Mouse (Mus musculus) forebrain, embryonic 11.5 days (tissue): ENCODE data around the gene Ano6. TPM values are rescaled to one million over a fixed set of nuclear protein-coding genes. Genes with fewer than 3 reads are reported as not detected.

Source experiments
- ATAC-seq: fragments of 200-750 bp; cut with Nextera tagmentation; replicated peaks from 2 replicates; pipeline ENCODE4 v1.8.0; 2017; ENCODE audit warnings: moderate TSS enrichment; ENCODE audit not compliant: low FRiP score
- DNase-seq: peaks from one replicate; pipeline ENCODE4 v3.0.0-alpha.2; 2017; ENCODE audit warnings: low spot score
- H3K27ac ChIP-seq: fragments of 300-500 bp; sonication (generic); 2 replicates; pipeline ENCODE4 v1.5.1; 2014; ENCODE audit warnings: low read depth, low read length
- H3K27me3 ChIP-seq: fragments of 300-500 bp; sonication (generic); 2 replicates; pipeline ENCODE4 v1.6.1; 2014; ENCODE audit warnings: mild to moderate bottlenecking, low read length, mixed read lengths; ENCODE audit not compliant: control insufficient read depth, insufficient read depth
- H3K36me3 ChIP-seq: fragments of 300-500 bp; sonication (generic); 2 replicates; pipeline ENCODE4 v1.6.1; 2014; ENCODE audit warnings: mild to moderate bottlenecking, low read length, moderate library complexity, mixed read lengths; ENCODE audit not compliant: control insufficient read depth, insufficient read depth
- H3K4me1 ChIP-seq: fragments of 300-500 bp; sonication (generic); replicated peaks from 2 replicates; pipeline ENCODE4 v1.6.1; 2014; ENCODE audit warnings: low read length, mixed read lengths; ENCODE audit not compliant: control insufficient read depth, insufficient read depth
- H3K4me2 ChIP-seq: fragments of 300-500 bp; sonication (generic); 2 replicates; pipeline ENCODE4 v1.6.1; 2014; ENCODE audit warnings: low read depth, mild to moderate bottlenecking, low read length, moderate library complexity, mixed read lengths; ENCODE audit not compliant: severe bottlenecking
- H3K4me3 ChIP-seq: fragments of 300-500 bp; sonication (generic); 2 replicates; pipeline ENCODE4 v1.5.1; 2014; ENCODE audit warnings: low read depth, low read length
- H3K9ac ChIP-seq: fragments of 300-500 bp; sonication (generic); 2 replicates; pipeline ENCODE4 v1.6.1; 2014; ENCODE audit warnings: low read length
- H3K9me3 ChIP-seq: fragments of 300-500 bp; sonication (generic); 2 replicates; pipeline ENCODE4 v1.6.1; 2016; ENCODE audit warnings: low read length, mixed read lengths; ENCODE audit not compliant: control insufficient read depth
- WGBS: fragments of 180-500 bp; shearing (Covaris S2); extraction: QIAGEN DNeasy Blood & Tissue Kit; methylation state at CpG from one replicate; pipeline ENCODE4 v1.1.7; 2014; 5-methylcytosine and 5-hydroxymethylcytosine counted together
- polyA plus RNA-seq: library from polyadenylated mRNA; unstranded; fragments of >200 nt; fragmentation: Nextera tagmentation; extraction: Ambion mirVana; gene quantifications from 2 replicates; pipeline ENCODE4 v1.2.1, GENCODE M21; 2014

Gene Ano6
- polyA plus RNA-seq, 1 experiment from 2014 or later, result 40.3 TPM

DNA sequence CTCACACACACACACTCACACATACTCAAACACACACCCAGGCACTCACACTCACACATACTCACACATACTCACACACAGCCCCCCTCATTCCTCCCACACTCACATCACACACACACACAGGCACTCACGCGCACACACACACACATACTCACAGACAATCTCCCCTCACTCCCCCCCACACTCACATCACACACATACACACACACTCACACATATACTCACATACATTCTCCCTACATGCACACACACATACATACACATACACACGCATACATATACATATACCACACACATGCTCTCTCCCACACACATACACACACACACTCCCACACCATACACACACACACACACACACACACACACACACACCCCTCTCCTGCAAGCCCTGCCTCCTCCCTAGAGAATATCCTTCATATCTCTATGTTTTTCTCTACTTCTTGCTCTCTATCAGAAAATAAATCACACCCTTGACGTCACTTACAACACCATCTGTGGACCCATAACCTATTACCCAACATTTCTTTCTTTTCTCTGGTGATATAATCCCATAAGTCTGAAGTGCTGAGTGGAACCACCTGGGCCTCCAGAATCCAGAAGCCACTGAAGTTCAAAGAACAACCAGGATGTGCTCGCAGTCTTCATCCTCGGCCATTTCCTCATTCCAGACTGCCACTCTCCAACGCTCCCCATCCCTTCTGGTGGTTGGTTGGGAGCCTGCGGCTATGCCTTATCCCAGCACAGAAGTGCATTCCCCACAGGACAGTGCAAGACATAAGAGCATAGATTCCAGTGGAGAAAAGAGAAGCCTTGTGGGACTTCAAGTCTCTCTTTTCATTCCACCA lies 38.6 kb upstream of the Ano6 start:
- H3K4me1 ChIP-seq, result no peaks in the 10 kb centered on the region
- no peak overlapping the region for H3K4me3 ChIP-seq
- H3K27ac ChIP-seq, result no peak overlapping the region
- DNase-seq, result no peak
- H3K4me2 ChIP-seq, result no peak overlapping the region
- ATAC-seq, result no peak
- no peaks in the 10 kb centered on the region for H3K27me3 ChIP-seq
- H3K36me3 ChIP-seq, result no peaks in the 10 kb centered on the region
- no peak overlapping the region for H3K9ac ChIP-seq
- no peaks in the 10 kb centered on the region for H3K9me3 ChIP-seq
- 94% methylated on average over 8 of the region's 8 CpGs for WGBS

DNA sequence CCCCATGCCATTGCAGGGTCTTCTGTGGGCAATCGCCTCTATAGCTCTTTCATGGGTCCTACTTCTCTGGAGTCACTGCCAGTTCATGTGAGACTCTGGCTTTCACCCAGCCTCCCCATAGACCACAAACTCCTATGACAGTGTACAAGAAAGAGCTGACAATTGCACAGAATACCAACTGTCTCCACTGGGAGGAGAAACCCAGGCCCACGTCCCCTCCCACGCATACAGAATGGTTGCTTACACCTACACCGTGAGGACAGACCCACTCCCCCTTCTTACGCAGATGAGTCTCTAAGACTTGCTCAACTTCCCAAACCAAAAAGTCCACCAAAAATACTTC lies 38.0 kb upstream of the Ano6 start:
- Histone ChIP-seq H3K27ac (no peak overlapping the region), H3K4me1 (no peaks in the 10 kb centered on the region), H3K27me3 (no peaks in the 10 kb centered on the region), H3K9ac (no peak overlapping the region), H3K9me3 (no peaks in the 10 kb centered on the region), H3K36me3 (no peaks in the 10 kb centered on the region), H3K4me2 (no peak overlapping the region), H3K4me3 (no peak overlapping the region)
- DNase-seq (no peak), ATAC-seq (no peak)
- 88% methylated on average over 5 of the region's 5 CpGs for WGBS

DNA sequence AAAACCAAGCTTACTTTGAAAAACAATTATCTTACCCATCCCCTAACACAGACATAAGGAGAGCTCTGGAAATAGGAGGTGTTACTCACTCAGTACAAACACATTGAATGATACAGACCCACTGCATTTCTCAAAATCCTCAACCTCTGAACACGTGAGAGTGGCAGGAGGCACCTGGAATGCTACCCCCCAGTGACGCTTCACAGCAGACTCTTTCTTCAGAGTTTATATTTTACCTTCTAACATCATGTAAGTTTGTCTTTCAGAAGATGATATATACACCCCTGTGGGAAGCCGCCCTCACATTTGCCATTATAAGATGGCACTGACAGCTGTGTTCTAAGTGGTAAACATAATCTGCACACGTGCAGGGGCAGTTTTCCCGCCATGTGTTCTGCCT lies 37.6 kb upstream of the Ano6 start:
- no peak overlapping the region for H3K4me2 ChIP-seq
- no peaks in the 10 kb centered on the region for H3K27me3 ChIP-seq
- no peaks in the 10 kb centered on the region for H3K36me3 ChIP-seq
- DNase-seq, result no peak
- ATAC-seq, result no peak
- no peaks in the 10 kb centered on the region for H3K4me1 ChIP-seq
- H3K9me3 ChIP-seq, result no peaks in the 10 kb centered on the region
- WGBS, result 84% methylated on average over 4 of the region's 5 CpGs
- no peak overlapping the region for H3K27ac ChIP-seq
- no peak overlapping the region for H3K9ac ChIP-seq
- H3K4me3 ChIP-seq, result no peak overlapping the region

DNA sequence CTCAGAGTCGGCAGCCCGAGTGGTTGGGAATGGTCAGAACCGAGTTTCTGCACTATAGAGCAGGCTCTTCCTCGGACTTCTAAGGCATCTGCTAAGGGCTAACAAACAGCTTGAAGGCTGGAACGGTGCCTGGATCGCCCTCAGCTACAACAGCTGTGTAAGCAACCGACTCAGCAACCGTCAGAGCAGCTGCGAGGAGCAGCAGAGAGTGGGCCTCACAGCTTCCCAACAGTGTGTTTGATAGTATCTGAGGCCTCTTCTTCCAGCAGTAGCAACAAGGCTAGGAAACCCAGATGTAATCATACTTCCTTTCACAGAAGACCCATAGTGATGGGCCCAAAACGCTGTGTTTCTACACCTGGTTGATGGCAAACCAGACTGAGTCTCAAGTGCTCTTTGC lies 33.5 kb upstream of the Ano6 start:
- DNase-seq (no peak), ATAC-seq (no peak)
- Histone ChIP-seq H3K27me3 (no peaks in the 10 kb centered on the region), H3K36me3 (no peaks in the 10 kb centered on the region), H3K9ac (no peak overlapping the region), H3K4me1 (no peaks in the 10 kb centered on the region), H3K9me3 (no peaks in the 10 kb centered on the region), H3K4me2 (no peak overlapping the region), H3K4me3 (no peak overlapping the region), H3K27ac (no peak overlapping the region)
- WGBS, result 81% methylated on average over 10 of the region's 10 CpGs

DNA sequence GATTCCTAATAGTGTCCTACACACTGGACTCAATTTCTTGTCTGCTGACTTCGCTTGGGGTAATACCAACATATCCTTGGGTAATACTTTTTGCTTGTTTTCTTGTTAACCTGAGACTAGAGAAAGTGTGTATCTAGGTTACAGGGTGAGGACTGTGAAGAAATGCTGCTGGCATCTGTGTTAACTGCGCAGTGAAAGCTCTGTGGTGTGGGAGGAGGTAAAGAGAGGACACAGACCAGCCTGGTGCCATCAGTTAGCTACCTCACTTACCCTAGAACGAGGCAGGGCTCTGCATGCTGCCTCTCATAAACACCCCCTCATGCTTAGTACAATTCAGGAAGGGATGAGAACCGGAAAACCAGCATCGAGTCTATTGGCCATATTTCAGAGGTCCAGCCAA lies 32.6 kb upstream of the Ano6 start:
- Histone ChIP-seq H3K4me2 (no peak overlapping the region), H3K27me3 (no peaks in the 10 kb centered on the region), H3K4me1 (no peaks in the 10 kb centered on the region), H3K4me3 (no peak overlapping the region), H3K27ac (no peak overlapping the region), H3K9ac (no peak overlapping the region), H3K36me3 (no peaks in the 10 kb centered on the region), H3K9me3 (no peaks in the 10 kb centered on the region)
- no peak for ATAC-seq
- DNase-seq, result no peak
- WGBS, result 83% methylated on average over 5 of the region's 5 CpGs

DNA sequence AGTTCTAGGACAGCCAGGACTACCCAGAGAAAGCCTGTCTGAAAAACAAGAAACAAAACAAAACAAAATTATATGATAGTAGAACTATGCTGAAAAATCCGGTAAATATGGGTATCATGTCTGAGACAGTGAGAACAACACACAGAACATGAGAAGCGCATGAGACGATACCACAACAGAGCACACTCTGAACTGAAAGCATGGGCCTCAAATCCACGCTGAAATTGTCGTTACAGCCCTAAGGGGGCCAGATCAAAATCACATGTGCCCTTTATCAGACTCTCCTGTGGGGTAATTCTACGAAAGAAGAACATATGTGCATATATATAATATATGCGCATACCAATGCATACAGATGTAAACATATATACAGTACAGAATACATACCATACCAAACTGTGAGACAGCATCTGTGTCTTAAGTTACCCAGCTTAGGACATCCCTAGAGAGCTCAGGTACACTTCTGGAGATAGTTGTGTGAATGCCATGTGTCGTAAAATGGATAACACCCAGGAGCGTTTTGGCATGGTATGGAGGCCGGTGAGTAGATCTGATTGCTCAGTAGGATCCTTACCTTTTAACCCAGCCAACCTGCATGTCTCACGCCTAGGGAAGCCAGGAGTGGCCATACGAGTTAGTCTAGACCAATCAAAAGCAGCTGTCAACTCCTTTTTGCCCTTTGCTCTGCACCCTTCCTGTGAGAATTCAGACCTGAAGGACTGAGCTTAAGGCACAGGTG lies 31.8 kb upstream of the Ano6 start:
- no peaks in the 10 kb centered on the region for H3K36me3 ChIP-seq
- H3K27ac ChIP-seq, result no peak overlapping the region
- no peak overlapping the region for H3K9ac ChIP-seq
- H3K4me1 ChIP-seq, result no peaks in the 10 kb centered on the region
- H3K9me3 ChIP-seq, result no peaks in the 10 kb centered on the region
- 85% methylated on average over 12 of the region's 12 CpGs for WGBS
- H3K4me3 ChIP-seq, result no peak overlapping the region
- H3K27me3 ChIP-seq, result no peaks in the 10 kb centered on the region
- ATAC-seq, result no peak
- no peak overlapping the region for H3K4me2 ChIP-seq
- DNase-seq, result no peak

DNA sequence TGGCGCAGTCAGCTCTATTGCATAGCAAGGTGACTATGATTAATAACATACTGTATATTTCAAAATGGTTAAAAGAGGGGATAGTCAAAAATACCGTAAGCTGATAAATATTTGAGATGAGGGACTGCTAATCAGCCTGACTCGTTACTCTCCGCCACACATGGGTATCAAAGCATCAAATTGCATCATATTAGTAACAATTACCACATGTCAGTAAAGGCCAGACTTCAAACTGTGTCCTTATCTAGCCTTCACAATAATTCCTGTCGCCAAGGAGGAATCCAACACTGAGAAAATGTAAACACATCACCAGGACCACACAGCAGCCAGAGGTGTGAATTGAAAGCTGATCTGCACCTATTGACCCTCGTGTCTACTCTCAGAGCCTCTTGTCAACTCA lies 30.8 kb upstream of the Ano6 start:
- ATAC-seq (no peak), DNase-seq (no peak)
- Histone ChIP-seq H3K27ac (no peak overlapping the region), H3K4me1 (no peaks in the 10 kb centered on the region), H3K36me3 (no peaks in the 10 kb centered on the region), H3K9me3 (no peaks in the 10 kb centered on the region), H3K4me2 (no peak overlapping the region), H3K9ac (no peak overlapping the region), H3K27me3 (no peaks in the 10 kb centered on the region), H3K4me3 (no peak overlapping the region)
- WGBS, result 71% methylated on average over 6 of the region's 6 CpGs

DNA sequence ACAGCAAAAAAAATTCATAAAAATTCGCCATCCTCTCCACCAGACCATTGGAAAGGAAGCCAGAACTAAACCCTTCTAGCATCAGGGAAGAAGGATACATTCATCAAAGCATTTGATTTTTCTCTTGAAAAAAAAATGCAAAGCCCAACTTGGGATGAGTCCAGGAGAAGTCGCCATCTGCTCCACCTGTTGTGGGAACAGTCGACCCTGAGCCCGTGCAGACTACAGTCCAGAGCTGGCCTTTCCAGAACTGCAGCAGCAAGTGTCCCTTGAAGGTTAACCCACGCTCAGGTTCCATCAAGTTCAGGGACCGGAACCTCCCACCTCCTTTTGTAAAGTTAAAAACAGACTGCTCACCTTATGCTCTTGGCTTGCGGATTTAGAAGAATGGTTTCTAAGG lies 29.2 kb upstream of the Ano6 start:
- Histone ChIP-seq H3K4me2 (no peak overlapping the region), H3K9me3 (no peaks in the 10 kb centered on the region), H3K36me3 (no peaks in the 10 kb centered on the region), H3K27me3 (no peaks in the 10 kb centered on the region), H3K9ac (no peak overlapping the region), H3K27ac (no peak overlapping the region), H3K4me3 (no peak overlapping the region), H3K4me1 (no peaks in the 10 kb centered on the region)
- ATAC-seq (no peak), DNase-seq (no peak)
- 79% methylated on average over 7 of the region's 7 CpGs for WGBS
